Mouse (Mus musculus) forebrain, embryonic 13.5 days (tissue): ENCODE results near the gene Gsto1. TPM values are rescaled to one million over a fixed set of nuclear protein-coding genes. Genes with fewer than 3 reads are reported as not detected.
A peak's percentile ranks its signal among the peaks of the same experiment; 100 is the strongest.

Experiments
- ATAC-seq: fragments of 200-750 bp; cut with Nextera tagmentation; 2 replicates; pipeline ENCODE4 v1.8.0; 2017
- H3K27ac ChIP-seq: fragments of 300-500 bp; sonication (generic); 2 replicates; pipeline ENCODE4 v1.5.1; 2015; ENCODE audit warnings: inconsistent platforms, mild to moderate bottlenecking, moderate library complexity
- H3K27me3 ChIP-seq: fragments of 300-500 bp; sonication (generic); 2 replicates; pipeline ENCODE4 v1.6.1; 2015; ENCODE audit warnings: mild to moderate bottlenecking, inconsistent platforms
- H3K36me3 ChIP-seq: fragments of 300-500 bp; sonication (generic); 2 replicates; pipeline ENCODE4 v1.6.1; 2015; ENCODE audit warnings: mild to moderate bottlenecking, inconsistent platforms; ENCODE audit not compliant: poor library complexity, severe bottlenecking
- H3K4me1 ChIP-seq: fragments of 300-500 bp; sonication (generic); 2 replicates; pipeline ENCODE4 v1.6.1; 2015; ENCODE audit warnings: inconsistent platforms
- H3K4me2 ChIP-seq: fragments of 300-500 bp; sonication (generic); 2 replicates; pipeline ENCODE4 v1.6.1; 2015; ENCODE audit warnings: inconsistent platforms, mild to moderate bottlenecking, moderate library complexity
- H3K4me3 ChIP-seq: fragments of 300-500 bp; sonication (generic); 2 replicates; pipeline ENCODE4 v1.5.1; 2015; ENCODE audit warnings: mild to moderate bottlenecking, inconsistent platforms
- H3K9ac ChIP-seq: fragments of 300-500 bp; sonication (generic); 2 replicates; pipeline ENCODE4 v1.6.1; 2015; ENCODE audit warnings: mild to moderate bottlenecking, inconsistent platforms
- H3K9me3 ChIP-seq: fragments of 300-500 bp; sonication (generic); replicated peaks from 2 replicates; pipeline ENCODE4 v1.6.1; 2016; ENCODE audit warnings: inconsistent platforms
- WGBS: fragments of 180-500 bp; shearing (Covaris S2); methylation state at CpG from one replicate; pipeline ENCODE4 v1.1.7; 2015; 5-methylcytosine and 5-hydroxymethylcytosine counted together
- polyA plus RNA-seq: library from polyadenylated mRNA; unstranded; fragments of >200 nt; fragmentation: Nextera tagmentation; extraction: Ambion mirVana; gene quantifications from 2 replicates; pipeline ENCODE4 v1.2.1, GENCODE M21; 2015

The Gsto1 gene
- polyA plus RNA-seq, 1 experiment from 2014 or later: 80.3 TPM

DNA sequence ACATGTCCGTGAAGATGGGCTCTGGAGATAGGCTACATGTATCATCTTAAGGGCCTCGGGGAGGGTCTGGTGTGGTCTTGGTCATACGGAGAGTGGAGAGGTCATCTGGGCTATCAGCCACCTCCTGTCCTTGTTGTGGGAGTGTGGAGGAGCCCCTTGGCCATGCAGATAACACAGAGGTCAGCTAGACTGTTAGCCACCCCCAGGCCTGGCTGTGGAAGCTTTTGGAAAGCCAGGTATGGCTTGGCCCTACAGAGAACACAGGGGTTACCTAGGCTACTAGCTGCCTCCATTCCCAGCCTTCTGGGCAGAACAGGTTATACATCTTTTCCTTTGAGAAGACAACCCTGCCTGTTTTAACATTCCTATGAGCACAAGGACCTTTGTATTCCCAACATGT lies 7.8 kb downstream of the Gsto1 start:
- Histone ChIP-seq H3K27me3 (no peaks in the 10 kb centered on the region), H3K36me3 (peaks cover 14% of the 10 kb centered on the region; the same call in 1 of the 2 replicates), H3K4me1 (peaks cover 6% of the 10 kb centered on the region), H3K27ac (no peak overlapping the region), H3K4me2 (no peak overlapping the region), H3K9ac (no peak overlapping the region), H3K4me3 (no peak overlapping the region), H3K9me3 (no peaks in the 10 kb centered on the region)
- WGBS: 92% methylated on average over 3 of the region's 3 CpGs
- ATAC-seq: no peak

- WGBS: 96% methylated on average over 9 of the region's 9 CpGs
- peaks cover 6% of the 10 kb centered on the region for H3K4me1 ChIP-seq
- no peak overlapping the region for H3K4me3 ChIP-seq
- ATAC-seq: no peak
- H3K36me3 ChIP-seq: peaks cover 14% of the 10 kb centered on the region; the same call in 1 of the 2 replicates
- no peak overlapping the region for H3K9ac ChIP-seq
- no peaks in the 10 kb centered on the region for H3K9me3 ChIP-seq
- no peaks in the 10 kb centered on the region for H3K27me3 ChIP-seq
- no peak overlapping the region for H3K4me2 ChIP-seq
- no peak overlapping the region for H3K27ac ChIP-seq
Measured at GRCm38 (mm10) chr19:47864051-47864450, 9.3 kb downstream of the Gsto1 start.

DNA sequence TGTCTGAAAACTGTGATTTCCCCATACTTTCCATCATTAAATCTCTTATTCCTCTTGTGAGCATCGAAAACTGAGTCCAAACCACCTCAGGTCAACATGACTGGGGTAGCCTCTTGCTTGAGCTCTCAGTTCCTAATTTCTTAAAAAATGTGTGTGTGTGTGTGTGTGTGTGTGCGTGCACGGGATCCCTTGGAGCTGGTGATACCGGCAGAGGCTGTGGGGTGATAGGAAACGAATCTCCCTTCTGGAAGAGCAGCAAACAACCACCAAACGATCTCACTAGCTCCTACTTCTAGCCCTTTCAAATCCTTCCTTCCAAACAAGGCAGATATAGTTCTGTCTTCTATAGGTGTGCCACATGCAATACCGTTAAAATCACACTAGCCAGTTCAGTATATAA lies 10.0 kb downstream of the Gsto1 start:
- Histone ChIP-seq H3K27ac (no peak overlapping the region), H3K36me3 (peaks cover 8% of the 10 kb centered on the region; the same call in 1 of the 2 replicates), H3K9me3 (no peaks in the 10 kb centered on the region), H3K4me3 (peak overlapping the region; percentile 67), H3K4me2 (peak overlapping the region; percentile 75), H3K4me1 (peaks cover 6% of the 10 kb centered on the region), H3K27me3 (0 out of 2 replicates have a peak, but pooled peaks cover 2% of the 10 kb centered on the region), H3K9ac (peak overlapping the region; percentile 89)
- 83% methylated on average over 7 of the region's 7 CpGs for WGBS
- no peak for ATAC-seq

- Histone ChIP-seq H3K27ac (peak within 1 kb of the TSS; percentile 83), H3K4me3 (peak within 1 kb of the TSS; percentile 67), H3K9me3 (no peaks in the 10 kb centered on the region), H3K4me2 (peak within 1 kb of the TSS; percentile 75), H3K9ac (peak within 1 kb of the TSS; percentile 89), H3K27me3 (0 out of 2 replicates have a peak, but pooled peaks cover 3% of the 10 kb centered on the region), H3K4me1 (peaks cover 6% of the 10 kb centered on the region), H3K36me3 (peaks cover 2% of the 10 kb centered on the region; the same call in 1 of the 2 replicates)
- under 1% methylated on average over 49 of the region's 49 CpGs for WGBS
- ATAC-seq: peak; percentile 100
Measured at GRCm38 (mm10) chr19:47865353-47865947, 10.7 kb downstream of the Gsto1 start, which contains the start of gene Gsto2. TSS of gene Gsto2 (plus strand) at chr19:47865534.

- 0 out of 2 replicates have a peak, but pooled peaks cover 3% of the 10 kb centered on the region for H3K27me3 ChIP-seq
- H3K27ac ChIP-seq: no peak overlapping the region
- ATAC-seq: no peak
- H3K4me2 ChIP-seq: no peak overlapping the region
- H3K9ac ChIP-seq: no peak overlapping the region
- no peak overlapping the region for H3K4me3 ChIP-seq
- 76% methylated on average over 4 of the region's 4 CpGs for WGBS
- H3K4me1 ChIP-seq: peaks cover 6% of the 10 kb centered on the region
- H3K36me3 ChIP-seq: no peaks in the 10 kb centered on the region
- H3K9me3 ChIP-seq: no peaks in the 10 kb centered on the region
Measured at GRCm38 (mm10) chr19:47867628-47868175, 12.9 kb downstream of the Gsto1 start.

- Histone ChIP-seq H3K36me3 (no peaks in the 10 kb centered on the region), H3K4me3 (no peak overlapping the region), H3K27me3 (0 out of 2 replicates have a peak, but pooled peaks cover 3% of the 10 kb centered on the region), H3K27ac (no peak overlapping the region), H3K4me2 (no peak overlapping the region), H3K9me3 (no peaks in the 10 kb centered on the region), H3K9ac (no peak overlapping the region), H3K4me1 (peaks cover 6% of the 10 kb centered on the region)
- no peak for ATAC-seq
- WGBS: 80% methylated on average over 4 of the region's 4 CpGs
Measured at GRCm38 (mm10) chr19:47868951-47869350, 14.2 kb downstream of the Gsto1 start.

DNA sequence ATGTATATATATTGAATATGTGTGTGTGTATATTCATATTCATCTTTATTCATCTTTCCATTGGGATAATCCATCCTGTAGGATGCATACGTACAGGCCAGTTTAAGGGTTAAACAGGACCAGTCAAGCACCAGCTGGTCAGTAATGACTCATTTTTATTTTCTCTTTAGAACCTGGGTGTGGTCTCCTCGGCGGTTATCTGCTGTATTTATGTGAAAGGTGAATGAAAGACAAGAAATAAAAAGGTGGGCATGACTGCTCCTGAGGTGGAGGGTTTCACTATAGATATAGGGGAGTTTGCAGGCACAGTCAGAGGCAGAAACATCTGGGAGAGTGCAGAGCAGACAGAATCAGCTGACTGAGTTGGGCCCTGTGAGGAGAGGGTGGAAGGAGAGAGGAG lies 14.7 kb downstream of the Gsto1 start:
- 78% methylated on average over 3 of the region's 3 CpGs for whole genome bisulfite sequencing
- H3K9ac ChIP-seq: no peak overlapping the region
- H3K27ac ChIP-seq: no peak overlapping the region
- H3K4me3 ChIP-seq: no peak overlapping the region
- H3K4me2 ChIP-seq: no peak overlapping the region
- 0 out of 2 replicates have a peak, but pooled peaks cover 3% of the 10 kb centered on the region for H3K27me3 ChIP-seq
- H3K9me3 ChIP-seq: no peaks in the 10 kb centered on the region
- H3K4me1 ChIP-seq: peaks cover 6% of the 10 kb centered on the region
- ATAC-seq: no peak
- H3K36me3 ChIP-seq: no peaks in the 10 kb centered on the region

DNA sequence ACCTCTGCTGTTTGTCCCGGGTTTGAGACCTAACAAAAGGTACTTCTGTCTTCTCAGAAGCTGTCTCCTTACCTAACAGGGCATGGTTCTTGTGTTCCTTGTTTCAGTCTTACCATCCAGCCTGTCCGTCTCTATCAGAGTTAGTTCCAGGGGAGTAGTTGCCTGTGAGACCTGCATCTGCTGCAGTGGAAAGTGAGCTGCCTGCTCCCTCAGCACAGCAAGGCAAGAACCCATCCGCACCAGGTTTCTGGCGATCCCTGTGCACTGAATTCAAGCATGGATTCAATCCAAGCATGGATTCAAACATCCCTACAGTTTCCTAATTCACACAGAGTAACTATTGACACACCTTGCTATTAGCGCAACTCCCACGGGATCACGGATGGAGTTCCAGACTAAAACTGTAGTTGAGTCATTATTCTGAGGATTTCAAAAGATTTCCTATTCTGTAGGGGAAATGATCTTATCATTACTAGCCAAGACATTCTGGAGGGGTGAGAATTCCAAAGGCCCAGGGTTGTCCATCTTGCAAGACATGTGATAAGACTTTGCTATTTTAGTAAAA lies 15.4 kb downstream of the Gsto1 start:
- H3K27me3 ChIP-seq: 0 out of 2 replicates have a peak, but pooled peaks cover 3% of the 10 kb centered on the region
- H3K36me3 ChIP-seq: no peaks in the 10 kb centered on the region
- WGBS: 70% methylated on average over 7 of the region's 7 CpGs
- no peak overlapping the region for H3K9ac ChIP-seq
- no peak overlapping the region for H3K4me2 ChIP-seq
- no peaks in the 10 kb centered on the region for H3K4me1 ChIP-seq
- H3K9me3 ChIP-seq: no peaks in the 10 kb centered on the region
- ATAC-seq: no peak
- H3K4me3 ChIP-seq: no peak overlapping the region
- H3K27ac ChIP-seq: no peak overlapping the region

DNA sequence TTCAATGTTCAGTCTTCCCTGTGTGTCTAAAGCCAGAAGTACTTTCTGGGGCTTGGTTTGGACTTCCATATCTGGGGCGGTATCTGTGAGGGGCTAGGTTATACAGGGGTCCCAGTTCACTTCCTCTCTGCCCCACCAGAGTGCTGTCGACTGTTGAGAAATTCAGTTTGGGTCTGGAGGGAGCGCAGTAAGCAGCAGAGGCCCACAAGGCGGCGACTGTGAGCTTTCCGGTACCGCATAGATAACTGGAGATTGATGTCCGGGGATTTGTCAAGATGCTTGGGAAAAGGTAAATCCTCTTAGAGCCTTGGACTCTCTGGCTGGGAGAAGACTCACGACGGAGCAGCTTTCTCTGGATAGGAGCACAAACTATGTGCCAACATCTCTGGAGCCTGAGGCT lies 16.7 kb downstream of the Gsto1 start:
- H3K36me3 ChIP-seq: no peaks in the 10 kb centered on the region
- 0 out of 2 replicates have a peak, but pooled peaks cover 3% of the 10 kb centered on the region for H3K27me3 ChIP-seq
- H3K4me2 ChIP-seq: no peak overlapping the region
- ATAC-seq: no peak
- H3K4me1 ChIP-seq: no peaks in the 10 kb centered on the region
- H3K27ac ChIP-seq: no peak overlapping the region
- H3K9ac ChIP-seq: no peak overlapping the region
- 24% methylated on average over 10 of the region's 10 CpGs for WGBS
- no peak overlapping the region for H3K4me3 ChIP-seq
- no peaks in the 10 kb centered on the region for H3K9me3 ChIP-seq

- no peaks in the 10 kb centered on the region for H3K27me3 ChIP-seq
- WGBS: 79% methylated on average over 15 of the region's 15 CpGs
- no peaks in the 10 kb centered on the region for H3K4me1 ChIP-seq
- H3K4me3 ChIP-seq: no peak overlapping the region
- H3K9ac ChIP-seq: no peak overlapping the region
- H3K36me3 ChIP-seq: no peaks in the 10 kb centered on the region
- no peak overlapping the region for H3K27ac ChIP-seq
- H3K4me2 ChIP-seq: no peak overlapping the region
- ATAC-seq: no peak
- no peaks in the 10 kb centered on the region for H3K9me3 ChIP-seq
Measured at GRCm38 (mm10) chr19:47876252-47876651, 21.5 kb downstream of the Gsto1 start.

DNA sequence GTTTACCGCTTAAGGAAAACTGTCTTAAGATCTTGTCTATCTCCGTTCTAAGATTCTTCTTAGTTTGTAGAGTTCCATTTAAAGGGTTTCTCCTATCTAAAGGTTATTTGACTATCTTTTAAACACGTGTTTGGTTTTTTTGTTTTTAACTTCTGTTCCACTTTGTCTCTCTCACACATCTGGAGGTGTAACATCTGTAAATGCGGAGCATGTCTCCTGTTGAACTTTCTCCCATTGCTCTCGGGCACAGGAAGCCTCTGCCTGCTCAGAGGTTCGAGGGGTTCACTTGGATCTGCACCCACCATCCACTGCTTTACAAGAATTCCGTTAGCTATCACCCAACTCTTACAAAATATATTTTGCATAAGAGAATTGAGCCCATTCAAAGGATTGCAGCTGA lies 26.8 kb downstream of the Gsto1 start:
- WGBS: 87% methylated on average over 7 of the region's 7 CpGs
- ATAC-seq: no peak

DNA sequence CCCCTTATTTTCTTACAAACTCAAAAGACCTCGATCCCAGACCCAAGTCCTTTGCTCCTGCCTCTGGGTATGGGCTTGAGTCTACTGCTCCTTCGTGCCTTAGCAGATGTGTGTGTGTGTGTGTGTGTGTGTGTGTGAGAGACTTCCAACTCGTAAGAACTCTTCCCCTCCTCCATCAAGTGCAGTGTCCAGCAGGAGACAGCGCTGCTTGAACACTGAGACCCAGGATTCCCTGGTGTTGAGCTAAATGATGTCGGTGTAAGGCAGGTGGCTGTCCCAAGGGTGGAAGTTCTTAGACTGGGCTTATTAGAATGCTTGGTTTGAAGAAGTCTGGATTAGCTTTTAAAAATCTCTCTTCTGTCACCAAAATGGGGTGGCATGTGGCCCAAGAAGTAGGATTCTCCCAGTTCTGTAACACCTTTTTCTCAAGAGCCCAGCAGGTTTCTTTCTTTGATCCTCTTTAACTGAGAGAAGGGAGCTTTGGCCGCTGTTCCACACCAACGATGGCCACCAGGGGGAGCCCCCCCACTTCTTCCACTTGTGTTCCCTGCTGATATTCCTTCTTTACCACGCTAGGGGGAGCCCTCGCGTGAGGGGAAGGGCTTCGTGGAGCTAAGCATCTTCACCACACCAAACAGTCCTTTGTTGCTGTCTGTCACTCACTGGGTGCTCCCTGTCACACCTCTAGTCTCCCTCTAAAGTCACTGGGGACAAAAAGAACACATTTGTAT lies 27.5 kb downstream of the Gsto1 start:
- Histone ChIP-seq H3K36me3 (no peaks in the 10 kb centered on the region), H3K4me1 (no peaks in the 10 kb centered on the region), H3K4me3 (no peak overlapping the region), H3K9me3 (no peaks in the 10 kb centered on the region), H3K27ac (no peak overlapping the region), H3K27me3 (no peaks in the 10 kb centered on the region), H3K4me2 (no peak overlapping the region), H3K9ac (no peak overlapping the region)
- WGBS: 29% methylated on average over 11 of the region's 11 CpGs
- peak; percentile 88 for ATAC-seq

More for the DNA sequence above, 26.8 kb downstream of the Gsto1 start:
- Histone ChIP-seq H3K27ac (no peak overlapping the region), H3K4me3 (no peak overlapping the region), H3K4me1 (no peaks in the 10 kb centered on the region), H3K4me2 (no peak overlapping the region), H3K9ac (no peak overlapping the region), H3K9me3 (no peaks in the 10 kb centered on the region), H3K27me3 (no peaks in the 10 kb centered on the region), H3K36me3 (no peaks in the 10 kb centered on the region)
